Mouse (Mus musculus) intestine, postnatal 0 days (tissue): ENCODE results near the gene Tln2. TPM values are rescaled to one million over a fixed set of nuclear protein-coding genes. Genes with fewer than 3 reads are reported as not detected.

Experiments used
- ATAC-seq: fragments of 200-750 bp; cut with Nextera tagmentation; 2 replicates; pipeline ENCODE4 v1.8.0; 2017; ENCODE audit warnings: mild to moderate bottlenecking, moderate TSS enrichment, moderate library complexity
- H3K27ac ChIP-seq: fragments of 300-500 bp; sonication (generic); 2 replicates; pipeline ENCODE4 v1.5.1; 2014; ENCODE audit warnings: mild to moderate bottlenecking, low read depth, low read length, moderate library complexity
- H3K27me3 ChIP-seq: fragments of 300-500 bp; sonication (generic); replicated peaks from 2 replicates; pipeline ENCODE4 v1.6.1; 2014; ENCODE audit warnings: low read length, mixed read lengths; ENCODE audit not compliant: control insufficient read depth, insufficient read depth
- H3K36me3 ChIP-seq: fragments of 300-500 bp; sonication (generic); 2 replicates; pipeline ENCODE4 v1.6.1; 2014; ENCODE audit warnings: mild to moderate bottlenecking, moderate library complexity; ENCODE audit not compliant: control insufficient read depth, insufficient read depth
- H3K4me1 ChIP-seq: fragments of 300-500 bp; sonication (generic); replicated peaks from 2 replicates; pipeline ENCODE4 v1.6.1; 2014; ENCODE audit warnings: antibody characterized with exemption, low read length, mixed read lengths; ENCODE audit not compliant: control insufficient read depth, insufficient read depth
- H3K4me2 ChIP-seq: fragments of 300-500 bp; sonication (generic); replicated peaks from 2 replicates; pipeline ENCODE4 v1.6.1; 2014; ENCODE audit warnings: low read depth, mild to moderate bottlenecking, moderate library complexity
- H3K4me3 ChIP-seq: fragments of 300-500 bp; sonication (generic); 2 replicates; pipeline ENCODE4 v1.5.1; 2014; ENCODE audit warnings: low read depth, low read length
- H3K9ac ChIP-seq: fragments of 300-500 bp; sonication (generic); 2 replicates; pipeline ENCODE4 v1.6.1; 2014; ENCODE audit warnings: mild to moderate bottlenecking, low read depth, low read length
- H3K9me3 ChIP-seq: fragments of 300-500 bp; sonication (generic); 2 replicates; pipeline ENCODE4 v1.6.1; 2016; ENCODE audit warnings: mixed run types; ENCODE audit not compliant: control insufficient read depth
- CTCF ChIP-seq: sonication (generic); IDR thresholded peaks from 2 replicates; pipeline ENCODE4 v1.5.1; 2016; ENCODE audit warnings: low read depth, mild to moderate bottlenecking, control low read depth, antibody characterized with exemption, moderate library complexity
- WGBS: fragments of 180-500 bp; shearing (Covaris S2); extraction: QIAGEN DNeasy Blood & Tissue Kit; methylation state at CpG from one replicate; pipeline ENCODE4 v1.1.7; 2014; 5-methylcytosine and 5-hydroxymethylcytosine counted together
- polyA plus RNA-seq: library from polyadenylated mRNA; unstranded; fragments of >200 nt; fragmentation: Nextera tagmentation; extraction: Ambion mirVana; gene quantifications from 2 replicates; pipeline ENCODE4 v1.2.1, GENCODE M21; 2015

Tln2 gene
- polyA plus RNA-seq, 1 experiment from 2014 or later = 8.8 TPM

GRCm38 (mm10) chr9:67303038-67303437 is 256.5 kb downstream of the Tln2 start:
- Histone ChIP-seq H3K36me3 (peaks cover 10% of the 10 kb centered on the region; the same call in 1 of the 2 replicates), H3K9me3 (no peaks in the 10 kb centered on the region), H3K4me3 (no peak overlapping the region), H3K27ac (no peak overlapping the region), H3K27me3 (no peaks in the 10 kb centered on the region), H3K4me2 (no peak overlapping the region), H3K9ac (no peak overlapping the region), H3K4me1 (no peaks in the 10 kb centered on the region)
- peak; percentile 45 for TF ChIP-seq CTCF
- ATAC-seq = no peak

DNA sequence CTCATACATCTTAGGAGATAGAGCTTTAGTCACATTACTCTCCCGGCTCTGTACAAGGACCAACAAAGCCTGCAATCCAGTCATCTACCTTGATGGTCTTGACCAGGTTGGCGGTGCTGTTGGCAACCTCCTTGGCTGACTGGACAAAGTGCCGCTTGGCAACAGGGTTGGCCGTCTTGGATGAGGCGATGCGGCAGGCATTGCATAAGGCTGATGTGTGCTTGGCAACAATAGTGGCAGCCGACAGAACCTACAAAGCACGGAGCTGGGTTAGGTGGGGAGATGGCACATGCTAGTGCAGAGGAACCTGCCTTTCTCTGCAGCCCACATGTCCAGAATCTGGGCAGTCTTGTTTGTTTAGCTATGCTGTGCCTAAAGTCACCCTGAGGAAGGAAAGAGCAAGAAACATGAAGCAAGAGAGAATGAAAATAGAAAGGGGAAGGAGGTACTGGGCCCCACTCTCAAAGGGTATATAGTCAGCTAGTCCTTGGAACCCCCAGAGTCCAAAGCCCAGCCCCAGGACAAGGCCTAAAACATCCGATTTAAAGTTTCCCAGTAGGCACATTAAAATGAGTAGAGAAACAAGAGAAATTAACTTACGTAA is 257.0 kb downstream of the Tln2 start:
- 91% methylated on average over 10 of the region's 10 CpGs for WGBS
- no peaks in the 10 kb centered on the region for H3K27me3 ChIP-seq
- no peak for ATAC-seq

DNA sequence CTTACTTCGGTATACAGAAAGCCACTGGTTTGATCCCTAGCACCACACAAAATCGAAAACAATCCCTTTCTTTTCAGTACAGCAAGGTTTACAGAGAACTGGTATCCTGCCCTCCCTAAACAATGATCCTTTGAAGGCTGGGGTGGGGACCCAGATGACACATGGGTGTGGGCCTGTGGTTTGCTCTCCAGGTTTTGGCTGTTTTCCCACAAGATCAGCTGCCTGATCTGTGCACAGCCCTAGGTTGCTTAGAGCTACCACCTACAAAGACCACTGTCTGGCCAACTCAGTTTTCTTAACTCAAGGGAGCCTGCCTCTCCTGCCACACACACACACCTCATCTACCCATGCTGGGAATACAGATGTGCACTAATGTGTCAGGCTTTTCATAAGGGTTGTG is 257.9 kb downstream of the Tln2 start:
- no peak for ATAC-seq
- TF ChIP-seq CTCF = no peak
- no peak overlapping the region for H3K4me2 ChIP-seq
- H3K27me3 ChIP-seq = no peaks in the 10 kb centered on the region
- WGBS = 84% methylated on average over 2 of the region's 2 CpGs
- H3K4me3 ChIP-seq = no peak overlapping the region
- H3K4me1 ChIP-seq = no peaks in the 10 kb centered on the region
- peaks cover 10% of the 10 kb centered on the region; the same call in 1 of the 2 replicates for H3K36me3 ChIP-seq
- no peak overlapping the region for H3K27ac ChIP-seq
- no peak overlapping the region for H3K9ac ChIP-seq
- no peaks in the 10 kb centered on the region for H3K9me3 ChIP-seq

More for the DNA sequence above, 257.0 kb downstream of the Tln2 start:
- Histone ChIP-seq H3K27ac (no peak overlapping the region), H3K9ac (no peak overlapping the region), H3K4me1 (no peaks in the 10 kb centered on the region), H3K36me3 (peaks cover 10% of the 10 kb centered on the region; the same call in 1 of the 2 replicates), H3K4me2 (no peak overlapping the region), H3K9me3 (no peaks in the 10 kb centered on the region), H3K4me3 (no peak overlapping the region)
- TF ChIP-seq CTCF = no peak

DNA sequence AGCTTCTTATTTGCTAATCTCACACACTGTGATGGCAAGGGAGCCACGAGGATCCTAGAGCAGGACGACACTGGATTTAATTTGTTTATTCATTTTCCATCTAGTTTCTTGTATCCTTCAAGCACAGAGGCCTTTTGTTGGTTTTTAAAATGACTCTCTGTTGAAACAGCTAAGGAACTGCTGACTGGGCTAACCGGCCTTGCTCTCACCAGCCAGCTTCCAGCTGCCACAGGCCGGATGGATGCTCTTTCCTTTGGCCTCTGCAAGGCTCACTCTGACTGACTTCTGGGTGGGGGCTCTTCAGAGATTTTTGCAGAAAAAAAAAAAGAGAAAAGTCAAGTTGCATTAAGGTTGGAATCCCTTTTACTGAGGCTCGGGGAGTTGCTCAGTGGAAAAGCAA is 258.7 kb downstream of the Tln2 start:
- no peak for TF ChIP-seq CTCF
- no peaks in the 10 kb centered on the region for H3K4me1 ChIP-seq
- no peak overlapping the region for H3K4me3 ChIP-seq
- H3K36me3 ChIP-seq = peaks cover 10% of the 10 kb centered on the region; the same call in 1 of the 2 replicates
- no peaks in the 10 kb centered on the region for H3K9me3 ChIP-seq
- no peak for ATAC-seq
- H3K27me3 ChIP-seq = no peaks in the 10 kb centered on the region
- no peak overlapping the region for H3K4me2 ChIP-seq
- H3K9ac ChIP-seq = no peak overlapping the region
- no peak overlapping the region for H3K27ac ChIP-seq
- 69% methylated on average over 5 of the region's 5 CpGs for WGBS

GRCm38 (mm10) chr9:67300346-67300745 is 259.2 kb downstream of the Tln2 start:
- H3K9ac ChIP-seq = no peak overlapping the region

DNA sequence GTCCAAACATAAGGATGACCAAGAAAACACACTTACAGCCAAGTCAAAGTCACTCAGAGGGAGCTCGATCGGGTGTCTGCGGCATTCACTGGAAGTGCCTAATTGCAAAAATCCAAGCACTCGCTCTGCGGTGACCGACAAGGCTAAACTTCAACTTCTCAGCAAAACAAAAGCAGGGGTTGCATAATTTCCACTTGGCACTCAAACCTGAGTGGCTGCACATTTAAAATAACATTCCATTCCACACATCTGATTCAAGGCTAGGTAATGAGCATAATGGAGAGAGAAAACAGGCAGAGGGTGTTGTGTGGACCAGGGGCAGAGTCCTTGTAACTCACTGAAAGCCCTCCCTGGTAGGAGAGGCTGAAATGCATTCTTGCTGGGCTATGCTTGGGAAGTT is 260.3 kb downstream of the Tln2 start:
- no peak overlapping the region for H3K4me2 ChIP-seq
- H3K9ac ChIP-seq = no peak overlapping the region
- H3K36me3 ChIP-seq = peaks cover 11% of the 10 kb centered on the region; the same call in 1 of the 2 replicates
- H3K27ac ChIP-seq = no peak overlapping the region
- ATAC-seq = no peak
- no peaks in the 10 kb centered on the region for H3K4me1 ChIP-seq
- 79% methylated on average over 6 of the region's 6 CpGs for WGBS
- no peak overlapping the region for H3K4me3 ChIP-seq
- H3K9me3 ChIP-seq = no peaks in the 10 kb centered on the region
- H3K27me3 ChIP-seq = no peaks in the 10 kb centered on the region
- no peak for TF ChIP-seq CTCF

More at GRCm38 (mm10) chr9:67300346-67300745, 259.2 kb downstream of the Tln2 start:
- TF ChIP-seq CTCF = no peak
- 32% methylated on average over 3 of the region's 3 CpGs for WGBS
- Histone ChIP-seq H3K9me3 (no peaks in the 10 kb centered on the region), H3K27ac (no peak overlapping the region), H3K27me3 (no peaks in the 10 kb centered on the region), H3K4me2 (no peak overlapping the region), H3K36me3 (peaks cover 11% of the 10 kb centered on the region; the same call in 1 of the 2 replicates), H3K4me3 (no peak overlapping the region), H3K4me1 (no peaks in the 10 kb centered on the region)
- no peak for ATAC-seq
